Mouse (Mus musculus) layer of hippocampus, adult 9-10 months (tissue): ENCODE measurements at regions not wholly inside any gene's neighbourhood (a gene's known extent, or its start where the extent isn't known, plus 50 kb on each side); places are given as distances from the start of the nearest gene placed in this dataset.

Experiments
- DNase-seq: peaks from one replicate; pipeline ENCODE4 v3.0.0; 2022; ENCODE audit warnings: low spot score

DNA sequence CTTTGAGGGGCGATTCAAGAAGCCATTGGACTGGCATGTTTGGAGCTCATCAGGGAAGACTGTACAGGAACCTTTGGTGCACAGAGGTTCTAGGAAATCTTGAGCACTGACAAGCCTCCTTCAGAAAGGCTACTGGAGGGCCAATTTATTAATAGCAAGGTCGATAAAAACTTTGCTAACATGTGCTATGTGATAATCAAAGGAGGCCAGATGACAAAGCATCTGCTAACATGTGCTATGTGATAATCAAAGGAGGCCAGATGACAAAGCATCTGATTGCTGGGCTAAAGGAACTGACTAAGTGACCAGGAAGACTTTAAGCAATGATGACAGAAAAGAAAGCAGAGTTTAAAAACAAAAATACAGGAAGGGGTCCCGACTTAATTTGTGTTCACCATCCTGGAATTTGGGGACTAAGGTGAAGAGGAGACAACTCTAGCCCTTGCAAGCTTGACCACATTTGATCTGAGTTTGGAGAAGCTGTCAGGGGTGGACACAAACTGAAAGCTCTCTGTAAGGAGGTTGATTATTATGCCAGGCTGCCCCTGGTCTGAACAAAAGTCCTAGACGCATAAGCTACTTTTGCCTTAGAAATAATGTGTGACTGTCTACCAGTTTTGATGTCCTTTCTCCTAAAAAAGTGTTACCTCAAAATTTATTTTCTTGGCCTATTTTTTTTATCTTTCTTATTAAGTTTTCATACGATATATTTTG, 455.5 kb upstream of the Fam92a start:
- no peak for DNase-seq

DNA sequence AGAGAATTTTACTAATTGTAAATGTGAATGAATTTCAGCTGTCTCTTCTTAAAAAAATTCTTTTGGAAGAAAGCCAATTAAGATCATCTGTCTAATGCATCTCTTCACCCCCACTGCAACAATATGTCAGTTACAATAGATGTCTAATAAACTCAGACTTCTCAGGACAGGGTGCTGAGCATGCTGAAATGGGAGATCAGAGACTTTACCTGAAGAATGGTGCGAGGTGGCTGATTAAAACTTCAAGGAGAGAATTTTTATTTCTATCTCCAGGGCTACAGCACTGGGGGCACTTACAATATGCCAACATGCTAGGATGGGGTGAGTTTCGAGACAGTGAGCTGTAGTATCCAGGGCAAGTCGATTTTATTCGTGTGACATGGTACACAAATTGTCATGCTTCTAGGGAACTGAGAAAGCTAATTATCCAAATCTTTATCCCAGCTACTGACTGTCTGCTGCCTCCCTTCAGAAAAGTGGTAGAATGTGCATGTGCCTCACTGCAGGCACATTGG, 449.0 kb upstream of the Fam92a start:
- DNase-seq: no peak

DNA sequence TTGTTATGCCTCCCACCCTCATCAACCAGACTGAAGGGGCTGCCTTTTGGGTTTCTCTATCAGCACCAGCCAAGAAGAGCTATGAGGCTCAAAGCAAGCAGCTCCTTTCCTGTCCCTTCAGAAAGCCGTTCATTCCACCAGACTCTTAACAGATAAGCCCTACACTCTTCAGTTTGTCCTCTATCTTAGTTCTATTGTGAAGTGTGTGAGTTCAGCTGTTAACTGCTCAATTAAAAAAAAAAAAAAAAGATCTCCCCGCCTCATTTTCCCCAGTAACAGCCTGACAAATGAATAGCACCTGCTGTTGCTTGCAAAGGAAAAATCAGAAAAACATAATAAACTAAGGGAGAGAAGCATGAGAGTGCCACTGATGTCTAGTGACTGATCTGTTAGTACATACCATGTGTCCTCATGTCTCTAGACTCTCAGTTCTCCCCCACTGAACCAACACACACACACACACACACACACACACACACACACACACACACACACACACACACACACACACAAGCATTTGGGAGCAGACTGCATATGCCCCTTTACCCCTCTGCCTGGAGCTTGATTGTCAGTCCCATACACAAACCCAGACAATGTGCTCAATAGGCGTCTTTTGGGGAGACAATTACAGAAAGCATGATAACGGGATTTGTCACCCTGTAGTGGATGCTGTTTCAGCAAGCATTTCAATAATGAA, 448.4 kb upstream of the Fam92a start:
- no peak for DNase-seq

DNA sequence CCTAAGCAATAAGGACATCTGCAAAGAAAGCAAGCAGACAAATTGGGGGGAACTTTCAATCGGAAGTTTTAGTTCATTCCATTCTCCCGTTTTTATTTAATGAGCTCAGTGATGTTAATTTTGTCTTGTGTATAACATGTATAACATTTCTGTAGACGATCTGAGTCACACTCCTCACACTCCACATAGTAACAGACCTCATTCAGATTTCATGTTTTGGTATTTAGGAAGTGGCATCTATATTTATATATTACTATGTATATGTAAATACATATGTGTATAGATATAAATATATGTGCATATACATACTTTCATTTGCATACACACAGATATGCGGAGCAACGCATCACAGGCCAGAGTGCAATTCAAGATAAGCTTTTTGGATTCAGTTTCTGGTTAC, 444.9 kb upstream of the Fam92a start:
- DNase-seq: no peak

DNA sequence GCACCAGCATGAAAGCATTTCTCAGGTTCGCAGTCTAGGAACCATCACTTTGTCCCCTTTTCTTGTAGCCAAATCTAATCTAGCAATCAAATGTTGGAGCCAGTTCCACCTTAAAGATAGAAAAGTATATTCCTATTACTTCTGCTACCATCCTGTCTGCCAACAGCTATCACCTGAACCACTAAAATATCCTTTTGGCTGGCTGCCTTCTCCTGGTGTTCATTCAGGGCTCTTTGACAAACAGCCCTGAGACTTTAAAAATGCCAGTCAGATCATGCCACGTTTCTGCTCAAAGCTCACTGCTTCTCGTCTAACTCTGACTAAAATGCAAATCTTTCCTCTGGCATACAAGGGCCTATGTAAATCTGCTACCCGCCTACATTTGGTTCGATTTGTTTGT, 439.7 kb upstream of the Fam92a start:
- no peak for DNase-seq

DNA sequence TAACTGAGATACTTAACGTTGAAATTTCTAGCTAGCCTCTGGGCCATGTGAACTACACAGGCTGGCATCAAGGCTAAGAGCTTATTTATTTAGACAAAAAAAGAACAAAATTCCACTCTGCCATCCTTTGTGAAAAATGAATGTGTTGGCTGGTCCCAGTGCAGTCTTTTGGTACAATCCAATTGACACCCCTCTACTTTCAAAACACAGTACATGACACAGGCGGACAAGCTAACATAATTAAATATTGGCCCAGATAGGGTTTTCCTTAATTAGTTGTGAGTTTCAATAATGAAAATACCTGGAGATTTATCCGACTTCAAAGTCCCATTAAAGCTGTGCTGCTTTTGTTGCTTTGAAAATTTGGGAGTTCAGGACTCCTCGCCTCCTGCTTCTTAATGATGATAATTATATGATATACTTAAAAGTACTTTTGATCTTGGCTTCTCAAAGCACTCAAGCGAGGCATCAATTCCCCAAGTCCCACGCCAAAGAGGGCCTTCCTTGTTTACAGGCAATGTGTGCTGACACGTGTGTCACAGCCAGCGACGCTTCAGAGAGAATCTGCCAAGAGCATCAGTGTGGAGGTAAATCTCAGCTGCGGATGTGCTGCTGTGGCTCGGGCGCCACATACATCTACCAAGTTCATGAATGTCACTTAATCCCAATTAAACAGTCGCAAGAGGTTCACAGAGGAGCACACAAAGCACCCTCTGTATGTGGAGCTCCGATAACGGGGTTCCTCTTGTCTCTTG, 429.5 kb upstream of the Fam92a start:
- DNase-seq: no peak

DNA sequence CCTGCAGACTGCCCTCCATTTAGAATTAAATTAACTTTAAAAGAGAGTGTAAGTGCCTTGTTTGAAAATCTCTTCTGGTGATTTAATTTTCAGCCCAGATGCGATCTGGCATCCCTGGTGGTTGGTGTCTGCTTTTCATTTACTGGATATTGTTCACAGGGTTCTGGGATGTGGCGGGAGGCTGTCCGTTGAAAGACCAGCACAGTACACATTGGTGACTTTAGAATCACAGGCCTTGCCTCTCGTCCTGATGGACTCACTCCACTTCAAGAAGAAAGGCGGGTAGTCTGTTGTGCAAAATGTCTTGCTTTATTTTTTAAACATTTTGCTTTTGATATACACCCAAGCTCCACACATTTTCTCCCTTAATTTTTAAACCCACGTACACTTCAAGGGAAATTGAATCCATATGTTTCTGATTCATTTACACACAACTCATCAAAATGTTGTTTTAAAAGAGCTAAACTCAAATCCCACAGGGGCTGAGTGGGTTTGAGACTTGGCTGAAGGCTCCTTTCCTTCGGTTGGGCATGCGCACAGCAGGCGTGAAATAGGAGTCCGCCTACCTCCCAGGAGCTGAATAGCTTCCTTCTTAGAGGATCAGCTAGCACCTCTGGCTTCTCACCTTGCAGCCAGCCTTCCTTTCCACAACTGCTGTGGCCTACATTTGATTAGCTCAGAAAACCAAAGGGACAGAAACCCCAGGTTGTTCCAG, 424.1 kb upstream of the Fam92a start:
- DNase-seq: no peak

DNA sequence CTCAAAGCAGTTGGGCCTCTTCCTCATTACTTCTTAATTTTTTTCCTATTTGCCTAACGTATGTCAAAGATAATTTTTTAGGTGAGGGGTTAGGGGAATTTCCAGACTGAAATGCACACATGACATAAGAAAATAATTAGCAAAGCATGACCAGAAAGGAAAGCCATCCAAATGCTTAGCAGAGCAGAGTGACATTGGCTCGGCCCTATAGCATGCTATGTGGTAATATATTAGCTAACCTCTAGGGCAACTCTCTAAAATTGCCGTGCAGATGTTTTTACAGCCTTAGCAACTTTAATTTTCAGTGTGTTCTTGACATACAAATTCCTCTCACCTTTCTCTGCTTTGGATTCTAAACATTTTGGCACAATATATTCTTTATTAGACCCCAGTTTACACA, 421.2 kb upstream of the Fam92a start:
- no peak for DNase-seq

DNA sequence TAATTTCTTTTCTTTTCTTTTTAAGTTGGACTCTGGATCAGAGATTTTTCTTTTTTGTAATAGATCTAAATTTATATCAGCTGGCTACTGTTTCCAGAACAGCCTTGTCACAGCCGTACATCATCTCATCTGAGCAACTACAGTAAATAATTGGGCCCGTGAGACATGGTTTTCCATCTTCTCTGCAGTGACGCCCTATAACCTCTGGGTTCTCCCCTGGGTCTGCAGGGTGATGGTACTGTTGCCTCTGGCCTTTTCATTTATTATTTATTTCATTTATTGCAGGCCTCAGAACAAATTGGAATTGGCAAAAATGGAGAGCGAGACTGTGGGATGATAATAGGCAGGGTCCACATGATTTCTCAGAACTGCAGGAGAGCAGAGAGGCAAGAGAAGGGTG, 406.3 kb upstream of the Fam92a start:
- no peak for DNase-seq

DNA sequence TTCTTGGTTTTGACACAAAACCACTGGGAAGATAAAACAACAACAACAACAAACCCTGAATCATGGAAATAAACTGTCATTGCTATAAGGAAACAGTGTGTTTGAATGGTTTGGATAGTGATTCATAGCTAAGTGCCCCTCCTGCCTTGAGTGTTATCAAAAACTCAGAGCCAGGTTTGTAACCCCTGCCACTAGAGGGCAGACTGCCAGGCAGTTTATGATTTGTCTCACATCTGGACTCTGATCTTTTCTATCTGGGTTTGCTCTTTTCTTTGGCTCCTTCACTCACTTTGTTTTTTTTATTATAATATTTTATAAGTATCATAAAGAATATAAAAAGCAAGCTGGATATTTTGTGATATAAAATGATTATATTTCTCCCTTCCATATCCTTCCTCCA, 400.1 kb upstream of the Fam92a start:
- no peak for DNase-seq

DNA sequence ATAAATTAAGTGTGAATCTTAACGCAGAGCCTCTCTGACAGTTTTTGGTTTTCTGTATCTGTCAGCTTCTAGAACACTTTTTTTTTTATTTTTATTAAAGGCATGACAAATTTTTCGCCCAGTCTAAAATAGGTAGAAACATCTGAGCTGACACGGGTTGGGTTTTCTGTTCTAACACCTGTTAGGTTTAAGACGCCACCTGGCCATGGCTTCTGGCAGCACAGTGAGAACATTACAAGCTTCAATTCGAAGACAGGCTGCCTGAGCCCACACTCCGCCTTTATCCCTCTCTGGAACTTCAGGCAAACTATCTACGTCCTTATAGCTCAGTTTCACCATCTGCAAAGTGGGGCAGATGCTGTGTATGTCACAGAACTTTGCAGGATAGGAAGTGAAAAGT, 398.9 kb upstream of the Fam92a start:
- DNase-seq: no peak

DNA sequence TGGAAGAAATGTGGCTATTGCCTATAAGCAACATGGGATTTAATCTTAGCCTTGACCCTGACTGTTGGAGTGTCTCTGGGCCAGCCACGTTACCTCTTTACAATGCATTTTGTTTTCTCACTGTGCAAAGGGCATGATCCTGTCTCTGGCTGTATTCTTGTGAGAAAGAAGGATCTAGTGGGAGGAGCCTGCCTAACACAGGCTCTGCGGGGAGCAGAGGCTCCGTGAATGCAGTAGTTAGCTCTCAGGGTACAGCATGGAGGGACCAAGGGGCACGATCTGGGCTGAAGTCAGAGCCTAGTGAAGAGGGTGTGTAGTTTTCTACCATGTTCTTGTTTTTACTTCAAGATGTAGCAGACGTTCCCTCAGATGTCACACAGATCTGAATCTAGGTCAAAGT, 395.8 kb upstream of the Fam92a start:
- DNase-seq: no peak

DNA sequence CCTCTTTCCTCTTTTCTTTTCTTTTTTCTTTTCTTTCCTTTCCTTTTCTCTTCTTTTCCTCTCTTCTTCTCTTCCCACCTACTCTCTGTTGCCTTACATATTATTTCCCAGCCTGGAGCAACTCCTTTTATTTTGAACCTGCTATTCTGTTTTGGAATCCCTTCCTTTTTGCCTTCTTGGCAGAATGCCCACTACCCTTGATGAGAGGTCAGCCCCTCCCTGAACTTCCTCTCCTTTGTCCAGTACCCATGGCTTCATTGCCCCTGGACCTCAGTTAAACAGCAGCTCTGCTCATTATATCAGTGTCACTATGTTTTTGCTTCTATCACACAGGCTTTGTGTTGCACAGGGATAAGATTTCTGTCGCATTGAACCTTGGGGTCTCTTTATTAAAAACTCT, 391.2 kb upstream of the Fam92a start:
- no peak for DNase-seq

DNA sequence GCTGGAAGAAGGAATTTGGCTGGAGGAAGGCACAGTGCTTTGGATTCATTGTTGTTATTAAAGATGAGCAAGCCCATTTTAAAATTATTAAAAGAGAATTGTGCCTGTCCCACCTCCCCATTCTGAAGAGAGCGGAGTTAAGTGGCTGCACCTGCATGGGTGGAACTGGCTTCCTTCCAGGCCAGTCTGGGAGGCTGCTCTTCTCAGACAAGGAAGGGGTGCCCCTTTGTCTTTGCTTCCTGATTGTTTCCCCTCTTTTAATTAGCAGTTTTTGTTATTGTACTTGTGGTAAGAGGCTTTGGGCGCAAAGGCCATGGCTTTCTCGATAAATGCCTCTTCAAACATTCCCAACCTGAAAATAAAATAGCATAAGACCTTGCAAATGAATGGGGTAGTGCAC, 388.7 kb upstream of the Fam92a start:
- DNase-seq: no peak

DNA sequence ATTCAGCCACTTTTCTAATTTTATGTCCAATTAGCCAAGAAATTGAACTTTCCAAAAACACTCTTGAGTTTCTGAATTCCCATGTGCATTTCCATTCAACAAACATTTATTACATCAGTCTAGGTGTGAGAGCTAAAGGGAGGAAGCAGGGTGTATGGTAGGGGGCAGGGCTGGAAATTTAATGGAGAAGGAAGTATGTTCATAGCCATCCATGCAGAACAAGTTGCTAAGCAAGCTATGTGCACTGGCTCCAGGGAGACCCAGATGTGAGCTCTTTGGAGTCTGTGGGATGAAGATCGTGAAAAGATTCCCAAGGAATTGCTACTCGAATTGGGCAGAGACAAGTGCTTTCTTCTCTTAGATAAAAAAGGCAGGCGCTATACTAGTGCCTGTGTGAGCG, 388.2 kb upstream of the Fam92a start:
- no peak for DNase-seq

DNA sequence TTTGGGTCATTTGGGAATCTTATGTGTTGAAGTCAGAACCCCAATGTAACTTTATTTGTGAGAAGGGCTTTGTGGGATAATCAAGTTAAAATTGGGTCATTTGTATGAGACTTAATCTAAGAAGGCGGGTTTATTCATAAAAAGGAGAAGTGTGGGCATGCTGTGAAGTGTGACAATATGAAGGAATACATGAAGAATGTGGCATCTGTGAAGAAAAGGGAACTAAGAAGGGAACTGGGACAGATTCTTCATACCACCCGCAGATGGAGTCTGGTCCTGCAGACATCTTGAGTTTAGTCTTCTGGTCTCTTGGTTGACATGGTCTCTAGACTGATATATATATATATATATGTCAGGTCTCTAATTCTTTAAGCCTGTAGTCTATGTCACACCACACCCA, 385.3 kb upstream of the Fam92a start:
- no peak for DNase-seq

DNA sequence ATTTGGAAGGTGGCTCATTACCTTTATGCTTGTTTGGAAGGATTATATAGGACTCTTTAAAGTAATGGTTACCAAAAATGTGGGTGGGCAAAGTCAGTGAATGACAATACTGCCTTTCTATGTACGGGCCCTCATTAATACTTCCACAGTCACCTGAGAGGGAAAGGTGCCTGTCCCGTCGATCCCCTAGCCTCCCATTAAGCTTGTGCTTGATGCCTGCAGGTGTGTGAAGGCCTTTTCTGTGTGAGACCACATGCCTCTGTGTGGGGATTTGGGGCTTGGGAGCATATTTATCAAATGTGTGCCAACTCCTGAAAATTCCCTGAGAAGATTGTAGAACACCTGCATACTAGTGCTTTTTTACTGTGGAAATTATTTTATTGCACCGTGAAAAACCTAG, 377.4 kb upstream of the Fam92a start:
- no peak for DNase-seq

DNA sequence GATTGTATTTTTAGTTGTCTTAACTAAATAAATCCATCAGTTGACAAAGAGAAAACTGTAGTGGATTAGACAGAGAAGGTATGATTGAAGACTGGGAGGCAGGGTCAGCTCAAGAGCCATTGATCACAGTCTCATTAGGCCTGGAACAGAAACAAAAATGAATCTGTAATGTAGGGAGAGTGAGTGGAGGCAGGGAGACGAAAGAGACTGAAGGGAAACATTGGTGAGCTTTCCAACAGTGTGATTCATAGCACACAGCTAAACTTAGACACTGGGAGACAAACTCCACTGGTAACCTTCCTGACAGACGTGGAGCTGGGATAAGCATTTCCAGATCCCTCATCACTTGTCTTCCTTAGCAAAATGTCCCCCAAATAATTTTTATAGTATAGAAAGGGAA, 372.1 kb upstream of the Fam92a start:
- no peak for DNase-seq

DNA sequence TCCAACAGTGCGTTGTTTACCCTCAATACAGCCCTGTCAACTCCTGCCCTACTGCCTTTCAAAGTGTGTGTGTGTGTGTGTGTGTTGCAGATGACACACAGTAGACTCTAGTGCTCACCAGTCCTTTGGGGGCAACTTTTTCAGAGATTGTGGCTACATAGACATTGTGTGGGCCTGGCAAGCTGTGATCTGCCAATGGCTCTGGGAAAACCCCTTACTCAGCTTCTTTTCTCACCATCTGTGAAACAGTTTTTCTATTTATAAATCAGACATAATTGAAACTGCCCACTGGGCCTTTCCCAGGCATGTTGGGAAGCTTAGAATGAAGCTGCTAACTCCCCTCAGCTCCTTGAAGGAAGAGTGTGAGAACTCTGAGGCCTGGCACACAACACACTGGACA, 369.7 kb upstream of the Fam92a start:
- DNase-seq: no peak

DNA sequence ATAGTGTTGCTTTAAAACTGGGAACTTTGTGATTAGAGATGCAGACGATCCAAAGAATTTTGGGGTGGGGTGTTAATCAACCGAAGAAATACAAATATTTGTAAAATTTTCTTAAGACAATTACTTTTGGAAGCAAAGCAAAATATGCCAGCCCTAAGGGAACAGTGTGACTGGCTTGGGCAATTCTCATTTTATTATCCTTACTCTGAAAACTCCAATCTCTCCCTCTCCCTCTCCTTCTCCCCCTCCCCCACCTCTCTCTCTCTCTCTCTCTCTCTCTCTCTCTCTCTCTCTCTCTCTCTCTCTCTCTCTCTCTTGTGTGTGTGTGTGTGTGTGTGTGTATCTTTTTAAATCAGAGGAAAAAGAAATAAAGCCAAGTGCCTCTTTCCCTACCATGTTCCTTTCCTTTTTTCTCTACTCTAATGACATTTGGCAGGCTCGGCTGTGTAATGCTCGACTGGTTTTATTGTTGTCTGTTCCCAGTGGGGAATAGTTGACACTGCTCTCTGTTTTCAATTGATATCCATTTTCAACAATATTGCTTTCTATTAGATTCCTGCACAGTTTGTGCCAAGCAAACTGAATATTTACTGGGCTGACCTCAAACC, 367.5 kb upstream of the Fam92a start:
- no peak for DNase-seq

DNA sequence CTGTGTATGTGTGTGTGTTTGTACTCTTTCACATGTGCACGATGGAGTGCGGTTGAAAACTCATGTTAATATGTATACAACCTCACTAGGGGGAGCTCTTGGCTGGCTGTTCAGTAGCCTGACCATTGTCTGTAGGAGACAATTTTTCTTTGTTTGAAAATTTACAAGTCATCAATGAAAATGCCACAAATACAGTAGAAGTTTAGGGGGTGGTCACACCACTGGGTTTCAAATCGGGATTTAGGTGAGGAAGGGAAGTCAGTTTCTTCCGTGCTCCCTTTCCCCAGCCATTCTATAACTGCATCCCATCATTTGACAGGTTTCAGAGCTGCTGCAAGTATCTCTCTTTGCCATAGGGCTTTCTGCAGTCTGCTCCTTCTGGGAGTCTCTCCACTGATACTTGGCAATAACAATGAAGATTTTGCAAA, 366.9 kb upstream of the Fam92a start:
- peak; percentile 59 for DNase-seq

DNA sequence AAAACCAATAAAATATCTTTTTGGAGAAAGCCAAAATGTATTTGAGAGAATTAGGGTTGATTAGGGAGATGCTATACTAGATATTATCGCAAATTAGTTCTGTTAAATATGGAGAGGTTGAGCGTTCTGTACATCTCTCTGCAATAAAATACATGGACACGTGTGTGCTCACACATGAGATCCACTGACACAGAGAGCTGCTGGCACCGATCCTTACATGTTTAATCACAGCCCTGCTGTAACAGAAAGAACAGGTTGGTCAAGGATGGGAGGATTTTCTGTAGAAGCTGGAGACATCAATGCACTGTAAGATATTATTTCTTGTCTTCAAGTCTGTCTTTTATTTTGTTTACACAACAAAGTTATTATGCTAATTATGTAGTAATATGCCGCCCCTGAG, 366.2 kb upstream of the Fam92a start:
- DNase-seq: no peak
